Mouse (Mus musculus) heart, postnatal 4 days (tissue): ENCODE measurements around the gene Fryl. TPM values are rescaled to one million over a fixed set of nuclear protein-coding genes. Genes with fewer than 3 reads are reported as not detected.
A peak's percentile ranks its signal among the peaks of the same experiment; 100 is the strongest.
"Not testable (repeated sequence)": the region's sequence is repeated elsewhere in the genome, so short reads cannot be mapped to it uniquely, and the experiment has no call there.

Experiments used
- DNase-seq: peaks from one replicate; pipeline ENCODE4 v3.0.0; 2021
- total RNA-seq, 2 experiments: library from RNA; stranded (reverse); gene quantifications; 2 replicates each; pipeline ENCODE4 v1.2.3; 2021

Gene Fryl
- total RNA-seq, 2 experiments from 2014 or later: 57.0 to 57.9 TPM

- peak; percentile 27 for DNase-seq
Measured at GRCm38 (mm10) chr5:73006784-73007581, 249.4 kb downstream of the Fryl start, which contains the start of gene Slc10a4. Gene Slc10a4, plus strand, starts transcription at chr5:73006883.

- no peak for DNase-seq
Measured at GRCm38 (mm10) chr5:73004046-73004445, 252.4 kb downstream of the Fryl start.

- DNase-seq: not testable (repeated sequence)
Measured at GRCm38 (mm10) chr5:72998546-72998945, 257.9 kb downstream of the Fryl start.

- no peak for DNase-seq
Measured at GRCm38 (mm10) chr5:72995379-72995778, 261.0 kb downstream of the Fryl start.

GRCm38 (mm10) chr5:72994928-72995327, 261.5 kb downstream of the Fryl start:
- DNase-seq: no peak

GRCm38 (mm10) chr5:72994424-72994823, 262.0 kb downstream of the Fryl start:
- DNase-seq: no peak

GRCm38 (mm10) chr5:72992474-72992873, 263.9 kb downstream of the Fryl start:
- no peak for DNase-seq

- no peak for DNase-seq
Measured at GRCm38 (mm10) chr5:72989756-72990155, 266.7 kb downstream of the Fryl start.

- DNase-seq: no peak
Measured at GRCm38 (mm10) chr5:72987786-72988185, 268.6 kb downstream of the Fryl start.

- DNase-seq: no peak
Measured at GRCm38 (mm10) chr5:72984091-72984490, 272.3 kb downstream of the Fryl start.

GRCm38 (mm10) chr5:72976539-72976938, 279.9 kb downstream of the Fryl start:
- DNase-seq: no peak

GRCm38 (mm10) chr5:72975996-72976395, 280.4 kb downstream of the Fryl start:
- DNase-seq: no peak

- no peak for DNase-seq
Measured at GRCm38 (mm10) chr5:72974602-72975001, 281.8 kb downstream of the Fryl start, which contains the start of gene Gm10135. Gene Gm10135, minus strand, starts transcription at chr5:72974702.

GRCm38 (mm10) chr5:72972934-72973333, 283.5 kb downstream of the Fryl start:
- no peak for DNase-seq

GRCm38 (mm10) chr5:72972435-72972834, 284.0 kb downstream of the Fryl start:
- no peak for DNase-seq

Other genes starting within 250 kb of the Fryl start
- gene Slc10a4, start 249.7 kb downstream of the Fryl start, total RNA-seq: under 1 TPM; 0.12 to 0.63 TPM
- gene Ociad1, start 36.2 kb upstream of the Fryl start, total RNA-seq: 100 to 1,000 TPM; 261 to 264 TPM
- 10 to 100 TPM in 1 of 2 experiments, 1 to 10 TPM in 1; 9.6 to 12.1 TPM for gene Ociad2, start 84.4 kb upstream of the Fryl start, total RNA-seq
- not detected for gene Cwh43, start 149.5 kb upstream of the Fryl start, total RNA-seq
- 10 to 100 TPM; 17.4 to 19.1 TPM for gene Dcun1d4, start 224.4 kb upstream of the Fryl start, total RNA-seq